Mouse (Mus musculus): ENCODE results near the gene Slf1.

- no peak for TF ChIP-seq POLR2A (IDR thresholded peaks at IDR 0.05; ENCODE audit: insufficient read depth, low read length)
- TF ChIP-seq EP300 (IDR thresholded peaks at IDR 0.05; ENCODE audit: insufficient read depth, low read depth, low read length): no peak
- no peak for TF ChIP-seq CTCF (IDR thresholded peaks at IDR 0.05; ENCODE audit: low read depth, low read length)
Measured at GRCm38 (mm10) chr13:77045375-77045774, 89.9 kb downstream of the Slf1 start.

All from ES-Bruce4 (cell line).